Mouse (Mus musculus): ENCODE measurements around the gene Pcca. TPM values are rescaled to one million over a fixed set of nuclear protein-coding genes. Genes with fewer than 3 reads are reported as not detected.

Pcca gene
- total and polyA plus RNA-seq, 3 experiments, result 38.6 to 102 (median 86.0) TPM

GRCm38 (mm10) chr14:122784701-122785100 lies 250.6 kb downstream of the Pcca start:
- H3K4me3 ChIP-seq, result no peak overlapping the region
- no peak overlapping the region for H3K27ac ChIP-seq
- no peak for DNase-seq
- intact Hi-C loops (cut with DNase I), result no loop called here
- no peak for TF ChIP-seq EP300 (IDR thresholded peaks at IDR 0.05; ENCODE audit: insufficient read depth, low read depth, low read length)
- no peak for TF ChIP-seq CTCF (IDR thresholded peaks at IDR 0.05)
- TF ChIP-seq POLR2A (IDR thresholded peaks at IDR 0.05; ENCODE audit: insufficient read depth, low read depth, low read length), result no peak
- 49% methylated on average over 4 of the region's 4 CpGs for WGBS
- no peaks in the 10 kb centered on the region for H3K79me2 ChIP-seq (replicated peaks; ENCODE audit: control insufficient read depth, insufficient read depth, low read length)
- no peaks in the 10 kb centered on the region for H3K4me1 ChIP-seq (ENCODE audit: control insufficient read depth, insufficient read depth, low read length)
- H3K27me3 ChIP-seq (ENCODE audit: control insufficient read depth, insufficient read depth, low read length), result no peaks in the 10 kb centered on the region
- no peaks in the 10 kb centered on the region for H3K36me3 ChIP-seq (ENCODE audit: control insufficient read depth, insufficient read depth, low read length)
- H3K9ac ChIP-seq (ENCODE audit: low read depth, low read length), result no peak overlapping the region

- Histone ChIP-seq H3K79me2 (replicated peaks; ENCODE audit: control insufficient read depth, insufficient read depth, low read length) (no peaks in the 10 kb centered on the region), H3K27ac (no peak overlapping the region), H3K4me3 (no peak overlapping the region), H3K9ac (ENCODE audit: low read depth, low read length) (no peak overlapping the region), H3K4me1 (ENCODE audit: control insufficient read depth, insufficient read depth, low read length) (no peaks in the 10 kb centered on the region), H3K36me3 (ENCODE audit: control insufficient read depth, insufficient read depth, low read length) (no peaks in the 10 kb centered on the region), H3K27me3 (ENCODE audit: control insufficient read depth, insufficient read depth, low read length) (no peaks in the 10 kb centered on the region)
- WGBS, result 41% methylated on average over 2 of the region's 2 CpGs
- intact Hi-C loops (cut with DNase I), result no loop called here
- no peak for DNase-seq
- TF ChIP-seq CTCF (IDR thresholded peaks at IDR 0.05), result no peak
- no peak for TF ChIP-seq POLR2A (IDR thresholded peaks at IDR 0.05; ENCODE audit: insufficient read depth, low read depth, low read length)
- no peak for TF ChIP-seq EP300 (IDR thresholded peaks at IDR 0.05; ENCODE audit: insufficient read depth, low read depth, low read length)
Observed at GRCm38 (mm10) chr14:122788199-122788598, 254.1 kb downstream of the Pcca start.

GRCm38 (mm10) chr14:122790111-122790510 lies 256.0 kb downstream of the Pcca start:
- H3K79me2 ChIP-seq (replicated peaks; ENCODE audit: control insufficient read depth, insufficient read depth, low read length), result no peaks in the 10 kb centered on the region
- TF ChIP-seq EP300 (IDR thresholded peaks at IDR 0.05; ENCODE audit: insufficient read depth, low read depth, low read length) (no peak), POLR2A (IDR thresholded peaks at IDR 0.05; ENCODE audit: insufficient read depth, low read depth, low read length) (no peak), CTCF (IDR thresholded peaks at IDR 0.05) (no peak)
- no peaks in the 10 kb centered on the region for H3K36me3 ChIP-seq (ENCODE audit: control insufficient read depth, insufficient read depth, low read length)
- intact Hi-C loops (cut with DNase I), result no loop called here
- H3K4me1 ChIP-seq (ENCODE audit: control insufficient read depth, insufficient read depth, low read length), result no peaks in the 10 kb centered on the region
- DNase-seq, result no peak
- no peak overlapping the region for H3K4me3 ChIP-seq
- 84% methylated on average over 7 of the region's 7 CpGs for WGBS
- no peak overlapping the region for H3K27ac ChIP-seq
- no peaks in the 10 kb centered on the region for H3K27me3 ChIP-seq (ENCODE audit: control insufficient read depth, insufficient read depth, low read length)
- no peak overlapping the region for H3K9ac ChIP-seq (ENCODE audit: low read depth, low read length)

GRCm38 (mm10) chr14:122793368-122793767 lies 259.2 kb downstream of the Pcca start:
- H3K27me3 ChIP-seq (ENCODE audit: control insufficient read depth, insufficient read depth, low read length), result no peaks in the 10 kb centered on the region
- TF ChIP-seq CTCF (IDR thresholded peaks at IDR 0.05) (no peak), POLR2A (IDR thresholded peaks at IDR 0.05; ENCODE audit: insufficient read depth, low read depth, low read length) (no peak), EP300 (IDR thresholded peaks at IDR 0.05; ENCODE audit: insufficient read depth, low read depth, low read length) (no peak)
- WGBS, result 86% methylated on average over 4 of the region's 4 CpGs

GRCm38 (mm10) chr14:122800296-122800695 lies 266.2 kb downstream of the Pcca start:
- no peak overlapping the region for H3K9ac ChIP-seq (ENCODE audit: low read depth, low read length)
- no peaks in the 10 kb centered on the region for H3K36me3 ChIP-seq (ENCODE audit: control insufficient read depth, insufficient read depth, low read length)
- H3K4me3 ChIP-seq, result no peak overlapping the region
- no peaks in the 10 kb centered on the region for H3K27me3 ChIP-seq (ENCODE audit: control insufficient read depth, insufficient read depth, low read length)
- TF ChIP-seq CTCF (IDR thresholded peaks at IDR 0.05) (no peak), POLR2A (IDR thresholded peaks at IDR 0.05; ENCODE audit: insufficient read depth, low read depth, low read length) (no peak), EP300 (IDR thresholded peaks at IDR 0.05; ENCODE audit: insufficient read depth, low read depth, low read length) (no peak)
- intact Hi-C loops (cut with DNase I), result no loop called here
- H3K4me1 ChIP-seq (ENCODE audit: control insufficient read depth, insufficient read depth, low read length), result peaks cover 2% of the 10 kb centered on the region
- DNase-seq, result no peak
- no peaks in the 10 kb centered on the region for H3K79me2 ChIP-seq (replicated peaks; ENCODE audit: control insufficient read depth, insufficient read depth, low read length)
- no peak overlapping the region for H3K27ac ChIP-seq
- 87% methylated on average over 4 of the region's 4 CpGs for WGBS

More at GRCm38 (mm10) chr14:122793368-122793767, 259.2 kb downstream of the Pcca start:
- Histone ChIP-seq H3K9ac (ENCODE audit: low read depth, low read length) (no peak overlapping the region), H3K36me3 (ENCODE audit: control insufficient read depth, insufficient read depth, low read length) (no peaks in the 10 kb centered on the region), H3K4me3 (no peak overlapping the region), H3K27ac (no peak overlapping the region), H3K79me2 (replicated peaks; ENCODE audit: control insufficient read depth, insufficient read depth, low read length) (no peaks in the 10 kb centered on the region), H3K4me1 (ENCODE audit: control insufficient read depth, insufficient read depth, low read length) (no peaks in the 10 kb centered on the region)
- DNase-seq, result no peak
- intact Hi-C loops (cut with DNase I), result no loop called here

- Histone ChIP-seq H3K4me1 (ENCODE audit: control insufficient read depth, insufficient read depth, low read length) (no peaks in the 10 kb centered on the region), H3K79me2 (replicated peaks; ENCODE audit: control insufficient read depth, insufficient read depth, low read length) (no peaks in the 10 kb centered on the region), H3K36me3 (ENCODE audit: control insufficient read depth, insufficient read depth, low read length) (no peaks in the 10 kb centered on the region), H3K27ac (no peak overlapping the region), H3K27me3 (ENCODE audit: control insufficient read depth, insufficient read depth, low read length) (no peaks in the 10 kb centered on the region), H3K9ac (ENCODE audit: low read depth, low read length) (no peak overlapping the region), H3K4me3 (no peak overlapping the region)
- intact Hi-C loops (cut with DNase I), result no loop called here
- DNase-seq, result no peak
- TF ChIP-seq POLR2A (IDR thresholded peaks at IDR 0.05; ENCODE audit: insufficient read depth, low read depth, low read length) (no peak), CTCF (IDR thresholded peaks at IDR 0.05) (no peak), EP300 (IDR thresholded peaks at IDR 0.05; ENCODE audit: insufficient read depth, low read depth, low read length) (no peak)
- WGBS, result 95% methylated on average over 3 of the region's 3 CpGs
Observed at GRCm38 (mm10) chr14:122821002-122821401, 286.9 kb downstream of the Pcca start.
